Mouse (Mus musculus) megakaryocyte, embryonic 14.5 days (primary cell): ENCODE results near the gene Chek2. TPM values are rescaled to one million over a fixed set of nuclear protein-coding genes. Genes with fewer than 3 reads are reported as not detected.
"Not testable (repeated sequence)": the region's sequence is repeated elsewhere in the genome, so short reads cannot be mapped to it uniquely, and the experiment has no call there.

Experiments used
- H3K27me3 ChIP-seq: replicated peaks from 2 replicates; pipeline ENCODE3; 2012; ENCODE audit warnings: inconsistent platforms
- H3K36me3 ChIP-seq: replicated peaks from 2 replicates; pipeline ENCODE3; 2012; ENCODE audit warnings: low read length, inconsistent platforms, mixed read lengths
- H3K4me1 ChIP-seq: 2 replicates; pipeline ENCODE4 v1.6.1; 2012; ENCODE audit warnings: inconsistent platforms
- H3K4me3 ChIP-seq: replicated peaks from 2 replicates; pipeline ENCODE3; 2012; ENCODE audit warnings: moderate library complexity, mild to moderate bottlenecking, inconsistent platforms
- H3K9me3 ChIP-seq: 2 replicates; pipeline ENCODE4 v1.6.1; 2012; ENCODE audit warnings: inconsistent platforms
- FLI1 ChIP-seq: IDR thresholded peaks from 2 replicates; pipeline ENCODE4 v1.6.1; 2012; ENCODE audit warnings: low read length, inconsistent platforms, mixed read lengths
- GATA1 ChIP-seq: IDR thresholded peaks from 3 replicates; pipeline ENCODE4 v1.6.1; 2012; ENCODE audit warnings: mixed read lengths, low read length, inconsistent platforms, borderline replicate concordance
- polyA plus RNA-seq: library from polyadenylated mRNA; stranded (reverse); fragments of >175 nt; gene quantifications from 2 replicates; pipeline ENCODE4 v1.2.3, GENCODE M21; 2012; ENCODE audit warnings: low replicate concordance; ENCODE audit not compliant: insufficient read depth

Gene Chek2
- polyA plus RNA-seq, 1 experiment: 1.2 TPM

GRCm38 (mm10) chr5:110808061-110808631 is 31.6 kb upstream of the Chek2 start:
- H3K9me3 ChIP-seq: no peaks in the 10 kb centered on the region
- no peaks in the 10 kb centered on the region for H3K27me3 ChIP-seq
- H3K4me1 ChIP-seq: peaks cover 74% of the 10 kb centered on the region
- H3K4me3 ChIP-seq: peak overlapping the region; percentile 97
- no peak for TF ChIP-seq GATA1
- no peak for TF ChIP-seq FLI1
- H3K36me3 ChIP-seq: peaks cover 45% of the 10 kb centered on the region

- TF ChIP-seq GATA1 (no peak), FLI1 (no peak)
- Histone ChIP-seq H3K36me3 (peaks cover 39% of the 10 kb centered on the region), H3K4me3 (peak overlapping the region; percentile 97), H3K4me1 (peaks cover 72% of the 10 kb centered on the region), H3K27me3 (no peaks in the 10 kb centered on the region), H3K9me3 (no peaks in the 10 kb centered on the region)
Measured at GRCm38 (mm10) chr5:110808821-110809666, 30.7 kb upstream of the Chek2 start.

- peak within 1 kb of the TSS; percentile 97 for H3K4me3 ChIP-seq
- no peaks in the 10 kb centered on the region for H3K27me3 ChIP-seq
- H3K4me1 ChIP-seq: peaks cover 66% of the 10 kb centered on the region
- peaks cover 31% of the 10 kb centered on the region for H3K36me3 ChIP-seq
- H3K9me3 ChIP-seq: no peaks in the 10 kb centered on the region
- TF ChIP-seq FLI1: no peak
- no peak for TF ChIP-seq GATA1
Measured at GRCm38 (mm10) chr5:110809667-110810325, 30.0 kb upstream of the Chek2 start, which contains the start of gene Ulk1. Gene Ulk1, minus strand, starts transcription at chr5:110810097.

- peaks cover 8% of the 10 kb centered on the region for H3K27me3 ChIP-seq
- no peak for TF ChIP-seq FLI1
- no peak for TF ChIP-seq GATA1
- H3K9me3 ChIP-seq: no peaks in the 10 kb centered on the region
- H3K4me1 ChIP-seq: no peaks in the 10 kb centered on the region
- no peak overlapping the region for H3K4me3 ChIP-seq
- H3K36me3 ChIP-seq: peaks cover 34% of the 10 kb centered on the region
Measured at GRCm38 (mm10) chr5:110824421-110824820, 15.4 kb upstream of the Chek2 start.

GRCm38 (mm10) chr5:110826781-110827495 is 12.8 kb upstream of the Chek2 start:
- H3K27me3 ChIP-seq: peaks cover 5% of the 10 kb centered on the region

GRCm38 (mm10) chr5:110827576-110827975 is 12.2 kb upstream of the Chek2 start:
- Histone ChIP-seq H3K27me3 (peaks cover 3% of the 10 kb centered on the region), H3K4me1 (peaks cover 4% of the 10 kb centered on the region; the same call in 1 of the 2 replicates), H3K36me3 (peaks cover 62% of the 10 kb centered on the region), H3K9me3 (no peaks in the 10 kb centered on the region), H3K4me3 (no peak overlapping the region)
- TF ChIP-seq FLI1 (no peak), GATA1 (no peak)

More at GRCm38 (mm10) chr5:110826781-110827495, 12.8 kb upstream of the Chek2 start:
- Histone ChIP-seq H3K4me3 (no peak overlapping the region), H3K36me3 (peaks cover 55% of the 10 kb centered on the region), H3K9me3 (no peaks in the 10 kb centered on the region), H3K4me1 (no peaks in the 10 kb centered on the region)
- TF ChIP-seq FLI1: no peak
- no peak for TF ChIP-seq GATA1

GRCm38 (mm10) chr5:110831036-110831720 is 8.6 kb upstream of the Chek2 start:
- H3K36me3 ChIP-seq: peaks cover 80% of the 10 kb centered on the region
- no peaks in the 10 kb centered on the region for H3K27me3 ChIP-seq
- TF ChIP-seq FLI1: no peak
- H3K9me3 ChIP-seq: no peaks in the 10 kb centered on the region
- peaks cover 20% of the 10 kb centered on the region for H3K4me1 ChIP-seq
- no peak overlapping the region for H3K4me3 ChIP-seq

GRCm38 (mm10) chr5:110835959-110836358 is 3.8 kb upstream of the Chek2 start:
- peak overlapping the region; percentile 87 for H3K4me3 ChIP-seq

GRCm38 (mm10) chr5:110838016-110838415 is 1.8 kb upstream of the Chek2 start:
- H3K4me1 ChIP-seq: peaks cover 61% of the 10 kb centered on the region
- not testable (repeated sequence) for H3K27me3 ChIP-seq, H3K9me3 ChIP-seq
- H3K36me3 ChIP-seq: peaks cover 40% of the 10 kb centered on the region
- H3K4me3 ChIP-seq: peak overlapping the region; percentile 62

More at GRCm38 (mm10) chr5:110835959-110836358, 3.8 kb upstream of the Chek2 start:
- Histone ChIP-seq H3K27me3 (no peaks in the 10 kb centered on the region), H3K36me3 (peaks cover 43% of the 10 kb centered on the region), H3K9me3 (no peaks in the 10 kb centered on the region), H3K4me1 (peaks cover 48% of the 10 kb centered on the region)
- TF ChIP-seq FLI1: no peak
- TF ChIP-seq GATA1: peak; percentile 44; the same call in 1 of the 3 replicates
